Mouse (Mus musculus) limb, embryonic 10.5 days (tissue): ENCODE data around the gene Cdk10. TPM values are rescaled to one million over a fixed set of nuclear protein-coding genes. Genes with fewer than 3 reads are reported as not detected.
"Not testable (repeated sequence)": the region's sequence is repeated elsewhere in the genome, so short reads cannot be mapped to it uniquely, and the experiment has no call there.

ENCODE experiments used
- DNase-seq: peaks from one replicate; pipeline ENCODE4 v3.0.0-alpha.2; 2017; ENCODE audit warnings: low spot score
- H3K27ac ChIP-seq: fragments of 300-500 bp; sonication (generic); 2 replicates; pipeline ENCODE4 v1.5.1; 2016; ENCODE audit warnings: mild to moderate bottlenecking
- H3K27me3 ChIP-seq: fragments of 300-500 bp; sonication (generic); 2 replicates; pipeline ENCODE4 v1.6.1; 2016; ENCODE audit warnings: low read depth, mild to moderate bottlenecking; ENCODE audit not compliant: poor library complexity, severe bottlenecking
- H3K36me3 ChIP-seq: fragments of 300-500 bp; sonication (generic); 2 replicates; pipeline ENCODE4 v1.6.1; 2016; ENCODE audit warnings: mild to moderate bottlenecking, moderate library complexity
- H3K4me1 ChIP-seq: fragments of 300-500 bp; sonication (generic); 2 replicates; pipeline ENCODE4 v1.6.1; 2016
- H3K4me3 ChIP-seq: fragments of 300-500 bp; sonication (generic); 2 replicates; pipeline ENCODE4 v1.5.1; 2016; ENCODE audit warnings: mild to moderate bottlenecking, moderate library complexity
- H3K9me3 ChIP-seq: fragments of 300-500 bp; sonication (generic); replicated peaks from 2 replicates; pipeline ENCODE4 v1.6.1; 2016; ENCODE audit warnings: mild to moderate bottlenecking
- WGBS: fragments of 180-500 bp; shearing (Covaris S2); methylation state at CpG from one replicate; pipeline ENCODE4 v1.1.7; 2016; 5-methylcytosine and 5-hydroxymethylcytosine counted together
- polyA plus RNA-seq: library from polyadenylated mRNA; unstranded; fragments of >200 nt; fragmentation: Nextera tagmentation; extraction: Ambion mirVana; gene quantifications from 2 replicates; pipeline ENCODE4 v1.2.1, GENCODE M21; 2016

Gene Cdk10
- polyA plus RNA-seq, 1 experiment from 2014 or later = 34.7 TPM

- no peaks in the 10 kb centered on the region for H3K9me3 ChIP-seq
- H3K4me3 ChIP-seq = peak overlapping the region; percentile 86
- no peaks in the 10 kb centered on the region for H3K27me3 ChIP-seq
- peaks cover 34% of the 10 kb centered on the region for H3K4me1 ChIP-seq
- DNase-seq = no peak
- peak overlapping the region; percentile 92; the same call in 1 of the 2 replicates for H3K27ac ChIP-seq
- H3K36me3 ChIP-seq = peaks cover 66% of the 10 kb centered on the region
- 66% methylated on average over 6 of the region's 6 CpGs for WGBS
These were observed 30.5 kb downstream of the Cdk10 start for GRCm38 (mm10) chr8:123255170-123255569.

GRCm38 (mm10) chr8:123257114-123257513 is 32.5 kb downstream of the Cdk10 start:
- no peaks in the 10 kb centered on the region for H3K9me3 ChIP-seq
- H3K36me3 ChIP-seq = peaks cover 62% of the 10 kb centered on the region
- H3K4me3 ChIP-seq = no peak overlapping the region

GRCm38 (mm10) chr8:123257593-123257992 is 33.0 kb downstream of the Cdk10 start:
- peaks cover 30% of the 10 kb centered on the region for H3K4me1 ChIP-seq
- H3K4me3 ChIP-seq, H3K27ac ChIP-seq, H3K27me3 ChIP-seq, DNase-seq, H3K9me3 ChIP-seq: not testable (repeated sequence)
- peaks cover 67% of the 10 kb centered on the region for H3K36me3 ChIP-seq
- 88% methylated on average over 8 of the region's 8 CpGs for WGBS

More at GRCm38 (mm10) chr8:123257114-123257513, 32.5 kb downstream of the Cdk10 start:
- Histone ChIP-seq H3K27ac (no peak overlapping the region), H3K4me1 (peaks cover 34% of the 10 kb centered on the region), H3K27me3 (no peaks in the 10 kb centered on the region)
- no peak for DNase-seq
- 90% methylated on average over 3 of the region's 3 CpGs for WGBS

GRCm38 (mm10) chr8:123267926-123268656 is 43.4 kb downstream of the Cdk10 start:
- 77% methylated on average over 14 of the region's 14 CpGs for WGBS
- H3K4me1 ChIP-seq = no peaks in the 10 kb centered on the region
- no peaks in the 10 kb centered on the region for H3K27me3 ChIP-seq
- H3K36me3 ChIP-seq = peaks cover 99% of the 10 kb centered on the region
- H3K4me3 ChIP-seq = no peak overlapping the region
- H3K9me3 ChIP-seq = no peaks in the 10 kb centered on the region
- no peak overlapping the region for H3K27ac ChIP-seq
- DNase-seq = no peak

- WGBS = 92% methylated on average over 10 of the region's 10 CpGs
- no peak for DNase-seq
- H3K27me3 ChIP-seq = no peaks in the 10 kb centered on the region
- H3K4me1 ChIP-seq = no peaks in the 10 kb centered on the region
- no peaks in the 10 kb centered on the region for H3K9me3 ChIP-seq
- peaks cover 98% of the 10 kb centered on the region for H3K36me3 ChIP-seq
- H3K4me3 ChIP-seq = no peak overlapping the region
- no peak overlapping the region for H3K27ac ChIP-seq
These were observed 46.5 kb downstream of the Cdk10 start for GRCm38 (mm10) chr8:123271147-123271546.

GRCm38 (mm10) chr8:123271901-123272300 is 47.3 kb downstream of the Cdk10 start:
- WGBS = 81% methylated on average over 4 of the region's 4 CpGs
- no peaks in the 10 kb centered on the region for H3K27me3 ChIP-seq
- H3K27ac ChIP-seq = no peak overlapping the region
- DNase-seq = no peak
- H3K4me1 ChIP-seq = no peaks in the 10 kb centered on the region
- H3K36me3 ChIP-seq = peaks cover 97% of the 10 kb centered on the region
- H3K4me3 ChIP-seq = no peak overlapping the region
- no peaks in the 10 kb centered on the region for H3K9me3 ChIP-seq

- Histone ChIP-seq H3K9me3 (no peaks in the 10 kb centered on the region), H3K27me3 (no peaks in the 10 kb centered on the region), H3K36me3 (peaks cover 90% of the 10 kb centered on the region), H3K4me3 (no peak overlapping the region), H3K27ac (no peak overlapping the region), H3K4me1 (no peaks in the 10 kb centered on the region)
- 86% methylated on average over 5 of the region's 5 CpGs for WGBS
- no peak for DNase-seq
These were observed 49.8 kb downstream of the Cdk10 start for GRCm38 (mm10) chr8:123274447-123274846.

GRCm38 (mm10) chr8:123275096-123275495 is 50.5 kb downstream of the Cdk10 start:
- H3K36me3 ChIP-seq = peaks cover 88% of the 10 kb centered on the region
- 94% methylated on average over 12 of the region's 12 CpGs for WGBS
- no peak overlapping the region for H3K4me3 ChIP-seq
- H3K4me1 ChIP-seq = no peaks in the 10 kb centered on the region
- no peak overlapping the region for H3K27ac ChIP-seq
- DNase-seq = no peak
- no peaks in the 10 kb centered on the region for H3K9me3 ChIP-seq
- H3K27me3 ChIP-seq = no peaks in the 10 kb centered on the region

- WGBS = 87% methylated on average over 7 of the region's 7 CpGs
- Histone ChIP-seq H3K36me3 (peaks cover 83% of the 10 kb centered on the region), H3K4me1 (no peaks in the 10 kb centered on the region), H3K9me3 (no peaks in the 10 kb centered on the region), H3K27ac (no peak overlapping the region), H3K4me3 (no peak overlapping the region), H3K27me3 (no peaks in the 10 kb centered on the region)
- no peak for DNase-seq
These were observed 53.8 kb downstream of the Cdk10 start for GRCm38 (mm10) chr8:123278445-123278844.

GRCm38 (mm10) chr8:123279828-123280227 is 55.2 kb downstream of the Cdk10 start:
- Histone ChIP-seq H3K4me1 (no peaks in the 10 kb centered on the region), H3K9me3 (no peaks in the 10 kb centered on the region), H3K27me3 (no peaks in the 10 kb centered on the region), H3K36me3 (peaks cover 77% of the 10 kb centered on the region), H3K4me3 (no peak overlapping the region), H3K27ac (no peak overlapping the region)
- DNase-seq = no peak
- 95% methylated on average over 4 of the region's 4 CpGs for WGBS

GRCm38 (mm10) chr8:123280302-123281094 is 55.9 kb downstream of the Cdk10 start:
- DNase-seq = no peak
- H3K27me3 ChIP-seq = no peaks in the 10 kb centered on the region
- no peaks in the 10 kb centered on the region for H3K4me1 ChIP-seq
- no peak overlapping the region for H3K27ac ChIP-seq
- H3K9me3 ChIP-seq = no peaks in the 10 kb centered on the region
- H3K4me3 ChIP-seq = no peak overlapping the region
- 90% methylated on average over 13 of the region's 13 CpGs for WGBS
- H3K36me3 ChIP-seq = peaks cover 71% of the 10 kb centered on the region
